Mouse (Mus musculus) cerebellum, adult 8-10 months (tissue): Measurements from ENCODE around the gene Chchd6.

ENCODE experiments used
- DNase-seq: peaks from one replicate; pipeline ENCODE4 v3.0.0; 2022

The Chchd6 gene

GRCm38 (mm10) chr6:89499961-89500360 lies 95.5 kb downstream of the Chchd6 start:
- DNase-seq = no peak

GRCm38 (mm10) chr6:89498764-89499516 lies 96.5 kb downstream of the Chchd6 start:
- no peak for DNase-seq

- no peak for DNase-seq
Measured at GRCm38 (mm10) chr6:89496916-89497315, 98.5 kb downstream of the Chchd6 start.

GRCm38 (mm10) chr6:89492368-89492767 lies 103.1 kb downstream of the Chchd6 start:
- no peak for DNase-seq

- DNase-seq = no peak
Measured at GRCm38 (mm10) chr6:89490369-89490768, 105.1 kb downstream of the Chchd6 start.

- no peak for DNase-seq
Measured at GRCm38 (mm10) chr6:89489533-89489932, 105.9 kb downstream of the Chchd6 start.

- DNase-seq = peak; percentile 17
Measured at GRCm38 (mm10) chr6:89486055-89486454, 109.4 kb downstream of the Chchd6 start.

- no peak for DNase-seq
Measured at GRCm38 (mm10) chr6:89481192-89481591, 114.3 kb downstream of the Chchd6 start.

- peak; percentile 59 for DNase-seq
Measured at GRCm38 (mm10) chr6:89467908-89468307, 127.5 kb downstream of the Chchd6 start.

GRCm38 (mm10) chr6:89467290-89467689 lies 128.2 kb downstream of the Chchd6 start:
- DNase-seq = peak; percentile 69

- no peak for DNase-seq
Measured at GRCm38 (mm10) chr6:89466875-89467274, 128.6 kb downstream of the Chchd6 start.

- peak; percentile 81 for DNase-seq
Measured at GRCm38 (mm10) chr6:89466053-89466708, 129.3 kb downstream of the Chchd6 start.

- DNase-seq = peak; percentile 34
Measured at GRCm38 (mm10) chr6:89462223-89462760, 133.2 kb downstream of the Chchd6 start.

- no peak for DNase-seq
Measured at GRCm38 (mm10) chr6:89461250-89462222, 133.9 kb downstream of the Chchd6 start.

GRCm38 (mm10) chr6:89459634-89460033 lies 135.8 kb downstream of the Chchd6 start:
- no peak for DNase-seq

GRCm38 (mm10) chr6:89457601-89458000 lies 137.9 kb downstream of the Chchd6 start:
- DNase-seq = no peak

GRCm38 (mm10) chr6:89456409-89456961 lies 139.0 kb downstream of the Chchd6 start:
- DNase-seq = no peak

GRCm38 (mm10) chr6:89455523-89456000 lies 139.9 kb downstream of the Chchd6 start:
- no peak for DNase-seq

- no peak for DNase-seq
Measured at GRCm38 (mm10) chr6:89454437-89454836, 141.0 kb downstream of the Chchd6 start.

GRCm38 (mm10) chr6:89452976-89453674 lies 142.3 kb downstream of the Chchd6 start:
- peak; percentile 40 for DNase-seq

- no peak for DNase-seq
Measured at GRCm38 (mm10) chr6:89452356-89452755, 143.1 kb downstream of the Chchd6 start.

- DNase-seq = no peak
Measured at GRCm38 (mm10) chr6:89448736-89449135, 146.7 kb downstream of the Chchd6 start.
